1 mouse cellular context compared by ENCODE assay signal in the genomic region with DNA sequence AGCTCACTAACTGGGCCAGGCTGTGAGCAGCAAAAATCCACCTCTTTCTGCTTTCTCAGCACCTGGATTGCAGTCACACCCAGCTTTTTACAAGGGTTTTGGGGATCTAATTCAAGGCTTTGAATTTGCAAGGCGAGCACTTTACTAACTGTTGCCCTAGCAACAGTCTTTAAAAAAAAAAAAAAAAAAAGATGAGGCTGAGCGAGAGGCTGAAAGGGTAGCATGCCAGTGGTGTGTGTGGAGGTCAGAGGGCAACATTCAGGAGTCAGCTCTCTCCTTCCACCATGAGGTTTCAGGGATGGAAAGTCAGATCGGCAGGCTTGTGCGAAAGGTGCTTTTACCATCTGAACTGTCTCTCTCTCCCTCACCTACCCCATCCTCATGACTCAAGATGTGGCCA.
A peak's percentile ranks its signal among the peaks of the same experiment; 100 is the strongest.
TF ChIP-seq lines count a peak whose summit lies in the region.

No protein-coding gene starts in this region.

TF ChIP-seq in MEL, 35 proteins besides CTCF, POLR2A, EP300 and RAD21:
- TF ChIP-seq GATA1 (IDR thresholded peaks at IDR 0.05; ENCODE audit: low read depth, low read length) (no peak), ZNF384 (IDR thresholded peaks at IDR 0.05; ENCODE audit: low read depth, low read length) (peak; percentile 62)
